Mouse (Mus musculus) stomach, embryonic 16.5 days (tissue): ENCODE measurements around the gene Kcnj2. TPM values are rescaled to one million over a fixed set of nuclear protein-coding genes. Genes with fewer than 3 reads are reported as not detected.

Source experiments
- ATAC-seq: fragments of 200-750 bp; cut with Nextera tagmentation; 2 replicates; pipeline ENCODE4 v1.8.0; 2017; ENCODE audit warnings: moderate number of reproducible peaks, moderate TSS enrichment; ENCODE audit not compliant: insufficient read depth, low FRiP score
- H3K27ac ChIP-seq: fragments of 300-500 bp; sonication (generic); 2 replicates; pipeline ENCODE4 v1.5.1; 2014; ENCODE audit warnings: low read length
- H3K27me3 ChIP-seq: fragments of 300-500 bp; sonication (generic); 2 replicates; pipeline ENCODE4 v1.6.1; 2014; ENCODE audit warnings: low read length, control low read depth, mixed read lengths; ENCODE audit not compliant: control insufficient read depth, insufficient read depth
- H3K36me3 ChIP-seq: fragments of 300-500 bp; sonication (generic); 2 replicates; pipeline ENCODE4 v1.6.1; 2014; ENCODE audit warnings: low read length; ENCODE audit not compliant: control insufficient read depth, insufficient read depth
- H3K4me1 ChIP-seq: fragments of 300-500 bp; sonication (generic); 2 replicates; pipeline ENCODE4 v1.6.1; 2014; ENCODE audit warnings: low read length, control low read depth, mixed read lengths; ENCODE audit not compliant: control insufficient read depth, insufficient read depth
- H3K4me2 ChIP-seq: fragments of 300-500 bp; sonication (generic); 2 replicates; pipeline ENCODE4 v1.6.1; 2014; ENCODE audit warnings: low read depth, low read length, mixed read lengths
- H3K4me3 ChIP-seq: fragments of 300-500 bp; sonication (generic); replicated peaks from 2 replicates; pipeline ENCODE4 v1.5.1; 2014; ENCODE audit warnings: mild to moderate bottlenecking, low read length
- H3K9ac ChIP-seq: fragments of 300-500 bp; sonication (generic); 2 replicates; pipeline ENCODE4 v1.6.1; 2014; ENCODE audit warnings: low read length
- H3K9me3 ChIP-seq: fragments of 300-500 bp; sonication (generic); replicated peaks from 2 replicates; pipeline ENCODE4 v1.6.1; 2016; ENCODE audit warnings: low read length, control low read depth; ENCODE audit not compliant: control insufficient read depth
- WGBS: fragments of 180-500 bp; shearing (Covaris S2); extraction: QIAGEN DNeasy Blood & Tissue Kit; methylation state at CpG from one replicate; pipeline ENCODE4 v1.1.7; 2014; 5-methylcytosine and 5-hydroxymethylcytosine counted together
- polyA plus RNA-seq: library from polyadenylated mRNA; unstranded; fragments of >200 nt; fragmentation: Nextera tagmentation; extraction: Ambion mirVana; gene quantifications from 2 replicates; pipeline ENCODE4 v1.2.1, GENCODE M21; 2015

Gene Kcnj2
- polyA plus RNA-seq, 1 experiment from 2014 or later = 1.2 TPM

DNA sequence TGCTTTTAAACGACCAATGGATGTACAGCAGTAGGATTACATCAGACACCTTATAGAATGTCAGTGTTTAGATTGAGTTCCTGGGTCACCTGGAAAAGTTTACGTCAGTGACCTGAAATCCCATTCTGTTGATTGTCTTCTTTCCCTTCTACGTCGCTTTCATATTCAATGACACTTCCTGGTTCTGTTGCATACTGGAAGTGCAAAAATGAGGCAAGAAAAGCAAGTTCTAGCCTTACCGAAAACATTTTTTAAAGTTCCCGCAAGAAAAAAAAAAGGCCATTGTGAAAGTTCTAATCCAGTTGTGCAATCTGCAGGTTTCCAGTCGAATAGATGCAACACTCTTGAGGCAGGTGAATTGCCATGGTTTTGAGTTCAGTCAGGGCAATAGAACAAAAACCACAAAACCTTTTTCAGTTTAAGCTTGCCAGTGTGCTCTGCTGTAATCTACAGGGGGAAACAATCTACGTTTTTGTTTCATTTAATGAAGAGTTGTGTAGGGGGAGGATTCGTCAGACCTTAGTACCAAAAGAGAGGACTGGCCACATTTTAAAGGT is 35.7 kb downstream of the Kcnj2 start:
- H3K9ac ChIP-seq = no peak overlapping the region
- WGBS = 79% methylated on average over 9 of the region's 9 CpGs
- no peaks in the 10 kb centered on the region for H3K36me3 ChIP-seq
- no peak overlapping the region for H3K4me3 ChIP-seq
- no peak overlapping the region for H3K4me2 ChIP-seq
- H3K4me1 ChIP-seq = no peaks in the 10 kb centered on the region
- no peaks in the 10 kb centered on the region for H3K27me3 ChIP-seq
- ATAC-seq = no peak
- no peaks in the 10 kb centered on the region for H3K9me3 ChIP-seq
- H3K27ac ChIP-seq = no peak overlapping the region

- Histone ChIP-seq H3K9ac (no peak overlapping the region), H3K9me3 (no peaks in the 10 kb centered on the region), H3K4me1 (no peaks in the 10 kb centered on the region), H3K27ac (no peak overlapping the region), H3K4me3 (no peak overlapping the region), H3K4me2 (no peak overlapping the region), H3K36me3 (no peaks in the 10 kb centered on the region), H3K27me3 (no peaks in the 10 kb centered on the region)
- WGBS = 67% methylated on average over 2 of the region's 2 CpGs
- ATAC-seq = no peak
Measured at GRCm38 (mm10) chr11:111104422-111104821, 38.5 kb downstream of the Kcnj2 start.

- Histone ChIP-seq H3K27ac (no peak overlapping the region), H3K27me3 (no peaks in the 10 kb centered on the region), H3K36me3 (no peaks in the 10 kb centered on the region), H3K4me2 (no peak overlapping the region), H3K9me3 (no peaks in the 10 kb centered on the region), H3K9ac (no peak overlapping the region), H3K4me3 (no peak overlapping the region), H3K4me1 (no peaks in the 10 kb centered on the region)
- ATAC-seq = no peak
- WGBS = 68% methylated on average over 9 of the region's 9 CpGs
Measured at GRCm38 (mm10) chr11:111108130-111108529, 42.2 kb downstream of the Kcnj2 start.

DNA sequence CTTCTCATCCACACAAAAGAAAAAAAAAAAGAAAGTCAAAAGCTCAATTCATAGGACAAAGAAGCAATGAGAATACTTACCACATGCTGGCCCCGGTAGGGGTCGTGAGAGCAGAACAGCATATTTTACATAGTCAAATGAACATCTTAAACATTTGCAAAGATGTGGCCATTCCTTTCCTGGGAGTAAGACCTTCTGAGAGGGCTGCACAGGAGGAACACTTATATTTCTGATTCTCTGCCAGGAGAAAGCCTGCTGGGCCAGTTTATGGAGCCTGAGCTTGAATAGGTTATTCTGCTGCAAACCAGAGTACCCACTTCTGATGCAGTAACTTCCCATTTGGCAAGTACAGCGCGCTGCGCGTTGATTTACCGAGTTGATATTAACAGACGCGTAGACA is 55.5 kb downstream of the Kcnj2 start:
- no peaks in the 10 kb centered on the region for H3K36me3 ChIP-seq
- no peak for ATAC-seq
- H3K9ac ChIP-seq = no peak overlapping the region
- WGBS = 72% methylated on average over 9 of the region's 9 CpGs
- no peak overlapping the region for H3K4me2 ChIP-seq
- H3K4me1 ChIP-seq = no peaks in the 10 kb centered on the region
- H3K4me3 ChIP-seq = no peak overlapping the region
- no peak overlapping the region for H3K27ac ChIP-seq
- no peaks in the 10 kb centered on the region for H3K9me3 ChIP-seq
- no peaks in the 10 kb centered on the region for H3K27me3 ChIP-seq

GRCm38 (mm10) chr11:111123324-111123723 is 57.4 kb downstream of the Kcnj2 start:
- no peak overlapping the region for H3K4me2 ChIP-seq
- WGBS = 15% methylated on average over 4 of the region's 4 CpGs
- H3K4me3 ChIP-seq = no peak overlapping the region
- ATAC-seq = no peak
- no peaks in the 10 kb centered on the region for H3K4me1 ChIP-seq
- H3K27ac ChIP-seq = no peak overlapping the region
- H3K27me3 ChIP-seq = no peaks in the 10 kb centered on the region
- no peaks in the 10 kb centered on the region for H3K9me3 ChIP-seq
- H3K36me3 ChIP-seq = no peaks in the 10 kb centered on the region
- H3K9ac ChIP-seq = no peak overlapping the region

GRCm38 (mm10) chr11:111125963-111126362 is 60.0 kb downstream of the Kcnj2 start:
- Histone ChIP-seq H3K9ac (no peak overlapping the region), H3K9me3 (no peaks in the 10 kb centered on the region), H3K4me1 (no peaks in the 10 kb centered on the region), H3K27me3 (no peaks in the 10 kb centered on the region), H3K4me3 (no peak overlapping the region), H3K36me3 (no peaks in the 10 kb centered on the region), H3K4me2 (no peak overlapping the region), H3K27ac (no peak overlapping the region)
- ATAC-seq = no peak
- 73% methylated on average over 5 of the region's 5 CpGs for WGBS

Other genes starting within 250 kb of the Kcnj2 start
- gene Kcnj16, start 98.1 kb upstream of the Kcnj2 start, polyA plus RNA-seq = 0.27 and 0.34 TPM in 2 replicates